Mouse (Mus musculus) thymus, adult 2 months (tissue): Measurements from ENCODE around the gene Syt16. TPM values are rescaled to one million over a fixed set of nuclear protein-coding genes. Genes with fewer than 3 reads are reported as not detected.

Experiments used
- DNase-seq: peaks from one replicate; pipeline ENCODE4 v3.0.0; 2021
- H3K27ac ChIP-seq: fragments of 200-500 bp; 2 replicates; pipeline ENCODE4 v1.5.1; 2012; ENCODE audit warnings: low read length, control low read depth; ENCODE audit not compliant: control insufficient read depth, insufficient read depth
- H3K27me3 ChIP-seq: fragments of 200-500 bp; 2 replicates; pipeline ENCODE4 v1.6.1; 2012; ENCODE audit warnings: mild to moderate bottlenecking, low read length, moderate library complexity, mixed read lengths; ENCODE audit not compliant: control insufficient read depth, insufficient read depth
- H3K36me3 ChIP-seq: fragments of 200-500 bp; 2 replicates; pipeline ENCODE4 v1.6.1; 2012; ENCODE audit warnings: mild to moderate bottlenecking, low read length, moderate library complexity; ENCODE audit not compliant: control insufficient read depth, insufficient read depth
- H3K4me1 ChIP-seq: fragments of 200-500 bp; replicated peaks from 2 replicates; pipeline ENCODE4 v1.6.1; 2012; ENCODE audit warnings: low read length; ENCODE audit not compliant: control insufficient read depth, insufficient read depth
- H3K4me3 ChIP-seq: fragments of 200-500 bp; 2 replicates; pipeline ENCODE4 v1.5.1; 2012; ENCODE audit warnings: mild to moderate bottlenecking, low read length, control low read depth, moderate library complexity; ENCODE audit not compliant: control insufficient read depth, insufficient read depth
- CTCF ChIP-seq: fragments of 200-500 bp; IDR thresholded peaks from 2 replicates; pipeline ENCODE4 v1.5.1; 2012; ENCODE audit warnings: mild to moderate bottlenecking, control low read depth, low read length, moderate library complexity, borderline replicate concordance; ENCODE audit not compliant: control insufficient read depth, poor library complexity, insufficient read depth; ENCODE audit errors: extremely low read depth
- POLR2A ChIP-seq: fragments of 200-500 bp; IDR thresholded peaks from 2 replicates; pipeline ENCODE4 v1.6.1; 2012; ENCODE audit warnings: mild to moderate bottlenecking, low read length, control low read depth, moderate library complexity; ENCODE audit not compliant: control insufficient read depth, poor library complexity, insufficient read depth; ENCODE audit errors: extremely low read depth
- whole genome bisulfite sequencing: fragments of 180-500 bp; shearing (Covaris S2); methylation state at CpG from one replicate; pipeline ENCODE4 v1.1.7; 2018; 5-methylcytosine and 5-hydroxymethylcytosine counted together
- polyA plus RNA-seq: library from polyadenylated mRNA; depleted of rRNA; stranded (reverse); fragments of >200 nt; gene quantifications from 2 replicates; pipeline ENCODE4 v1.2.3, GENCODE M21; 2012; rRNA removed

The Syt16 gene
- polyA plus RNA-seq, 1 experiment, result not detected

DNA sequence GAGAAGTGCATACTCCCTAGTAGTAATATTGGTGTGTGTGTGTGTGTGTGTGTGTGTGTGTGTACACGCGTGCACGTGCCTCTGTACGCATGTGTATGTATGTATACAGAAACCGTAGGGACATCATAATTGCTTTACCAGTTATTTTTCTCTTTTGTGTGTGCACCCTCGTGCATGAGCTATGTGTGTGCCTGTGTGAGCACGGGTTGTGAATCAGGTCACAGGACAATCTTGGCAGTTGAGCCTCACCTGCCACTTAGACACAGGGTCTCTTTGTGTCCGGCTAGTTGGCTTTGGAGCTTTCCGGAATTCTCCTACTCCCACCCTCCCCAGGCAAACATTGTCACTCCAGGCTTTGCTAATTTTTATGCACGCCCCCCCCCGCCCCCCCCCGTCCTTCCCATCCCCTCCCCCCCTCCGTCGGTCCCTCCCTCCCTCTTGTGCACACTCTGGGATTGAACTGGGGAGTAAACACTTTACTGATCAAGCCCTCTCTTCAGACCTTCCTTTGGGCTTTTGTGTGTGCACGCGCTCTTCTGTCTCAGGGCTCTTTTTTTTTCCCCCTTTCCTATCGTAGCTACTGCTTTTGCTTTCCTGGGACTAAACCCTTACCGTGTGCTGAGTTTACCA, 319.0 kb downstream of the Syt16 start, which contains the start of gene Gm11042:
Gene Gm11042, minus strand, starts transcription at position 51 of the 630 bp plus-strand sequence.
- H3K4me1 ChIP-seq, result peaks cover 9% of the 10 kb centered on the region
- no peak within 1 kb of the TSS for H3K27ac ChIP-seq
- peak within 1 kb of the TSS; percentile 57 for H3K4me3 ChIP-seq
- TF ChIP-seq CTCF (no peak), POLR2A (no peak)
- DNase-seq, result no peak
- no peaks in the 10 kb centered on the region for H3K36me3 ChIP-seq
- H3K27me3 ChIP-seq, result no peaks in the 10 kb centered on the region
- WGBS, result 38% methylated on average over 15 of the region's 18 CpGs

DNA sequence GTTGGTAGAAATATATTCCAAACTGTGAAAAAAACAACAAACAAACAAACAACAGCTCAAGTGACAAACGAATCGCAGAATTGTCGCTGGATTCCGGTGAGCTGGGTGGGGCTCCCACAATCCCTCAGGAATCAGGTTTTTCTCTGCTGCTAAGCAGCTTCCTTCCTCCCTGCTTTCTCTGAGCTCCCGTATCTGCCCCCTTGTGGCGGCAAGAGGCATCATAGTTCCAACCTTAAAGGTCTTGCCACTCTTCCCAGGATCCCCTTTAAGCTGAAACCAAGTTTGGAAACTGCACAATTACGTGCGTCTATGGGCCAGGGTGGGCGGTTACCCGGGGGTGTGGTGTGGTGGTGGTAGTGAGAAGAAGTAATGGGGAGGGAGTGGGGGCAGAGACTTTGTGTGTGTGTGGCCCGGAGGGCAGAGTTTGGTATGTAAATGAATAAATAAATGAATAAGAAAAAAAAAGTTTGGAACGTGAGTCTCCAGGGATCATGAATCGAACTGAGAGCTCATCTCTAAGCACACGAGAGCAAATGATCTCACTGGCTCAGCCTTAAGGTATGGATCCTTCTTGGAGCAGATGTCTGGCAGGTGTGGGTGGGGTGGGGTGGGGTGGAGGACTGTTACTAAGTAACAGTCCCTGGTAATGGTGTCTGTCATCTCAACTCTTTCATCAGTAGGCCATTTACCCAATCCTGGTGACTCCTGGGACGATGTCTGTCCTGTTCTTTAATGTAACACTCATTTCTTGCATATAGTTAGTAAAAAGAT, 319.7 kb downstream of the Syt16 start:
- Histone ChIP-seq H3K36me3 (no peaks in the 10 kb centered on the region), H3K27me3 (no peaks in the 10 kb centered on the region), H3K4me3 (peak overlapping the region; percentile 57), H3K4me1 (peaks cover 7% of the 10 kb centered on the region), H3K27ac (no peak overlapping the region)
- 21% methylated on average over 15 of the region's 15 CpGs for WGBS
- peak; percentile 67 for DNase-seq
- TF ChIP-seq CTCF, result peak; percentile 69; the same call in 1 of the 2 replicates
- TF ChIP-seq POLR2A, result no peak

DNA sequence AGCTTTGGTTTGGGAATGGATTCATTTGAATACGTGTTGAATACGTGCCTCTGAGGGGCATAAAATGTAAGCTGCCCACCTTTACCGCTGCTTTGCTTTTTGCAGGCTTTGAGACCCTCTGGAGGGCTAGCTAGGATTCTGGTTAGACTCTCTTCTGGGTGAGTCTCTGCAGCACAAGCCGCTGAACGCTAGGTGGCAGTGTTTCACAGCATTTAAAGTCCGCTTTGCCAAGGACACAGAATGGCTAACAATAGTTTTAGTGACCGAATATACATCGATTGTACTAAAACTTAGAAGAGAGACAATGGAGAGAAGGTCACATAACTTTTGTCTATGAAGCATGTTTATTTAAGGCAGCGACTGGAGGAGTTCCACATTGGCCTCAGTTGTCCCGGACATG, 322.9 kb downstream of the Syt16 start:
- DNase-seq, result peak; percentile 63
- Histone ChIP-seq H3K4me3 (no peak overlapping the region), H3K4me1 (peaks cover 2% of the 10 kb centered on the region), H3K27ac (no peak overlapping the region), H3K27me3 (no peaks in the 10 kb centered on the region), H3K36me3 (no peaks in the 10 kb centered on the region)
- TF ChIP-seq POLR2A (no peak), CTCF (peak; percentile 35; the same call in 1 of the 2 replicates)
- WGBS, result 12% methylated on average over 10 of the region's 10 CpGs

DNA sequence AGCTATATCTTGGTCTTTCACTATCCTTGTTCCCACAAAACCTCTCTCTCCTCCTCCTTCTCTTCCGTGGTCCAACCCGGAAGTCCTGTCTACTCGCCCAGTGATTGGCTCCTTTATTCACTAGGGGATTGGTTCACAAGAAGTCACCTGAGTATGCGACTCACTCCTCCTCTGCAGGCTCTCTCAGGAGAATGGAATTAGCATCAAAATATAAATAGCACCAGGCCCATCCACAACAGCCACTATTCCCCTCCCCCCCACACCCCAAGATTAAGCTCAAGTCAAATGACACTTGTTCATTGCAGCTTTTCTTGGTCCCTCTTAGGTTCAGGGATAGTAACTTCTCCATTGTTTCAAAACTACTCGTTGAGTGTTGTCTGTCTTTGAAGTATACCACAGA, 324.5 kb downstream of the Syt16 start:
- Histone ChIP-seq H3K4me3 (no peak overlapping the region), H3K27ac (no peak overlapping the region), H3K27me3 (no peaks in the 10 kb centered on the region), H3K36me3 (no peaks in the 10 kb centered on the region), H3K4me1 (peaks cover 2% of the 10 kb centered on the region)
- TF ChIP-seq CTCF (no peak), POLR2A (no peak)
- DNase-seq, result no peak
- 88% methylated on average over 5 of the region's 5 CpGs for WGBS

Other genes starting within 250 kb of the Syt16 start
- 45.3 and 57.7 TPM in 2 replicates for gene Hif1a, start 96.3 kb upstream of the Syt16 start, polyA plus RNA-seq
- gene Gm49321, start 60.0 kb upstream of the Syt16 start, polyA plus RNA-seq, result not detected in 2 replicates
- 9.3 and 9.9 TPM in 2 replicates for gene Snapc1, start 33.2 kb upstream of the Syt16 start, polyA plus RNA-seq